Mouse (Mus musculus): ENCODE results near the gene Zmynd8. TPM values are rescaled to one million over a fixed set of nuclear protein-coding genes. Genes with fewer than 3 reads are reported as not detected.

The Zmynd8 gene
- polyA plus RNA-seq, 1 experiment = 17.9 TPM

DNA sequence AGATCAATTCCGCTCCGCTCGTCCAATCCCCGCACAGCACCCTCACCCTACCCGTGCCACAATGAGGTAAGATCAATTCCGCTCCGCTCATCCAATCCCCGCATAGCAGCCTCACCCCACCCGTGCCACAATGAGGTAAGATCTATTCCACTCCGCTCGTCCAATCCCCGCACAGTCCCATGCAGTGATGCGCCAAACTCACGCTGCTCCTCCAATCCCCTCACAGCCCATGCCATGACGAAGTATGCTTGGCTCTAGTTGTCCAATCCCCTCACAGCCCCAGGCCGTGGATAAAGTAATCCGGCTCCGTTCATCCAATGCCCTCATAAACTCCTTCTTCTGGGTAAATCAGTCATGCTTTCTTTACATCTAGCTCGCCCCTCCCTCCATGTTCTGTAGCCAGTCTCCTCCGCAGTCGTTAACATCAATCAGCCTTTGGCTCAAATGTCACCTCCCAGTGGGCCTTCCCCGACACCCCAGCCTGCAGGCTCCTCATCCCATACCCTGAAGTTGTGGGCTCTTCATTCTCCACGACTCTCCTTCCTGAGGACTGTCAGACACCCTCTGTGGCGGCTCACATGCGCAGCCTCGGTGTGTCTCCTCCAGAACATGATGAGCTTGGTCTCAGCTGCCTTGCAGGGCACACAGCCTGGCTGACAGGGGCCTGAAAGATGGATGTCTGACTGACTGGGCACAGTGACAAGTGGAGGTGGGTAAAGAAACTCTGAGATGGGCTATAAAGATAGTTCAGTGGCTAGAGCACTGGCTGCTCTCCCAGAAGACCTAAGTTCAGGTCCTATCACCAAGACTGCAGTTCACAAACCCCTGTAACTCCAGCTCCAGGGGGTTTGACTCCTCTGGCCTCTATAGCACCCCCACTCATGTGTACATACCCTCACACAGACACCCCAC lies 36.9 kb downstream of the Zmynd8 start:
- no peak overlapping the region for H3K4me3 ChIP-seq (ENCODE audit: insufficient read depth, low read depth, low read length)
- no peak overlapping the region for H3K27ac ChIP-seq (replicated peaks; ENCODE audit: low read depth, low read length)
- peaks cover 35% of the 10 kb centered on the region for H3K4me1 ChIP-seq (ENCODE audit: control insufficient read depth, insufficient read depth, insufficient read length, low read length)

- H3K4me1 ChIP-seq (ENCODE audit: control insufficient read depth, insufficient read depth, insufficient read length, low read length) = peaks cover 43% of the 10 kb centered on the region
- H3K4me3 ChIP-seq (ENCODE audit: insufficient read depth, low read depth, low read length) = no peak overlapping the region
- no peak overlapping the region for H3K27ac ChIP-seq (replicated peaks; ENCODE audit: low read depth, low read length)
Observed at GRCm38 (mm10) chr2:165860962-165861682, 37.7 kb downstream of the Zmynd8 start.

GRCm38 (mm10) chr2:165860447-165860846 lies 38.4 kb downstream of the Zmynd8 start:
- Histone ChIP-seq H3K4me3 (ENCODE audit: insufficient read depth, low read depth, low read length) (no peak overlapping the region), H3K4me1 (ENCODE audit: control insufficient read depth, insufficient read depth, insufficient read length, low read length) (peaks cover 46% of the 10 kb centered on the region), H3K27ac (replicated peaks; ENCODE audit: low read depth, low read length) (peak overlapping the region; percentile 69)

DNA sequence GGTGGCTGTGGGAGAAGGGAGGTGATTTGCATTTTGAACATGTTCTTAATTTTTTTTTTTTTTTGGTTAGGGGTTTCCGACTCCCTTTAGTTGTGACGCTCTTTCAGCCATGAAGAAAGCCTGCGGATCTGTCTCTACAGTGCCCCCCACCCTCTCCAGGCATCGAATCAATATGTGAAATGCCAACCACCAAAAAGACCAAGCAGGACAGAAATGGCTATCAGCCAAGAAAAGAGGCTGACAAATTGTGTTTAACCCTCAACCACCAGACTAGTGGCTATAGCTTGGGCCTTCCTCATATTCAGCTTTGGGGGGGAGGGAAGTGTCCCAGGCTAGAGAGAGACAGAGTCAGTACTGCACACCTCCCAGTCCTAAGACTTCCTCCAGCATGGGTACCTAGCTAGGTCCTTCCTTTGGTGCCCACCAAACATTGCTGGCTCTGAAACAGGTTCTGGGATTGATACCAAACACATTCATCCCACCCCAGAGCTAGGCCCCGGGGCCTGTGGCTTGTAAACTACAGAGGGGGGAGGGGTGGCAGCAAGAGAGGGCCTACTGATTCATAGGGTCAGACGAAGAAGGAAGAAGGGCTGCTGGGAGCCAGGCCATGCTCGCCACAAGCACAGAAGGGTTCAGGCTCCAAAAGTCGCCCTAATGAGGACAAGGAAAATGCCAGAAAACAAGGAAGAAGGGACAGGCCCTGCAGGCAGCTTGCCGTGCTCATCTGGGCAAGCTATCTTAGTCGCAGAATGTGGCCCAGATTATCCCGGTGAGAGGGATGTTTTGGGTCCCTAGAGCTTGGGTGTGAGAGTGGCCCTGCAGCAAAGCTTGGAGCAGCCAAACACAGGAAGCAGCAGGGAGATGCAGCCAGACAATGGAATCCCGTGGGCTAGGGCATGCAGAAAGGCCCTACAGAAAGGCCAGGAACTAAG lies 40.1 kb downstream of the Zmynd8 start:
- H3K27ac ChIP-seq (replicated peaks; ENCODE audit: low read depth, low read length) = peak overlapping the region; percentile 100
- H3K4me1 ChIP-seq (ENCODE audit: control insufficient read depth, insufficient read depth, insufficient read length, low read length) = peaks cover 49% of the 10 kb centered on the region

DNA sequence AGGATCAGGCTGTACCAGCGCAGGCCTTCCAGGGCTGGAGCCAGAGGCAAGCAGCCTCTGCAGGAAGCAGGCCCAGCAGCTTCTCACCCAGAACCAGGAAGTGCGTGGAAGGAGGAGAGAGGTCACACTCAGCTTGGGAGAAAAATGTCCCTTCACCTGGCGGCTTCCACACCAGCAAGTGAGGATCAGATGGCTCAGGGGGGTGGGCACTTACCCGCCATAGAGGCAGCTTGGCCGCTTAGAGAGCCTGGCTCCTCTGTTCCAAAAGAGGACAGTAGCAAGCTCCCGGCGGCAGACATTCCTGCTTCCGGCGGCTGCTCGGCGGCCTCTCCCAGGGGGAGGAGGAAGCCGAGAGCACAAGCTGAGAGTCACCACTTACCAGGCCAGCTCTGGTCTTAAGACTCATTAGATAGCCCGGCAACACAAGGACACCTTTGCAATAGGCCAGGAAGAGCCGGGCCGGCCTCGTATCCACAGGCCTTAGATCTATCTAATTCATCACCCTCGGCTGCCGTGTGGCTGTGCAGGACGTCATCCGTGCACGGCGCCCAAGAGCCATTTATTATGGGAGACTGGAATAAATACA lies 40.9 kb downstream of the Zmynd8 start:
- peak overlapping the region; percentile 62 for H3K4me3 ChIP-seq (ENCODE audit: insufficient read depth, low read depth, low read length)
- peak overlapping the region; percentile 100 for H3K27ac ChIP-seq (replicated peaks; ENCODE audit: low read depth, low read length)
- peaks cover 45% of the 10 kb centered on the region for H3K4me1 ChIP-seq (ENCODE audit: control insufficient read depth, insufficient read depth, insufficient read length, low read length)

More for the DNA sequence above, 40.1 kb downstream of the Zmynd8 start:
- H3K4me3 ChIP-seq (ENCODE audit: insufficient read depth, low read depth, low read length) = peak overlapping the region; percentile 62

- Histone ChIP-seq H3K4me3 (ENCODE audit: insufficient read depth, low read depth, low read length) (peak overlapping the region; percentile 62), H3K4me1 (ENCODE audit: control insufficient read depth, insufficient read depth, insufficient read length, low read length) (peaks cover 50% of the 10 kb centered on the region), H3K27ac (replicated peaks; ENCODE audit: low read depth, low read length) (peak overlapping the region; percentile 100)
Observed at GRCm38 (mm10) chr2:165857395-165857831, 41.4 kb downstream of the Zmynd8 start.

GRCm38 (mm10) chr2:165856611-165857200 lies 42.1 kb downstream of the Zmynd8 start:
- Histone ChIP-seq H3K4me1 (ENCODE audit: control insufficient read depth, insufficient read depth, insufficient read length, low read length) (peaks cover 57% of the 10 kb centered on the region), H3K27ac (replicated peaks; ENCODE audit: low read depth, low read length) (peak overlapping the region; percentile 100), H3K4me3 (ENCODE audit: insufficient read depth, low read depth, low read length) (peak overlapping the region; percentile 62; the same call in 1 of the 2 replicates)

- peak overlapping the region; percentile 100 for H3K27ac ChIP-seq (replicated peaks; ENCODE audit: low read depth, low read length)
- no peak overlapping the region for H3K4me3 ChIP-seq (ENCODE audit: insufficient read depth, low read depth, low read length)
- peaks cover 57% of the 10 kb centered on the region for H3K4me1 ChIP-seq (ENCODE audit: control insufficient read depth, insufficient read depth, insufficient read length, low read length)
Observed at GRCm38 (mm10) chr2:165855641-165856301, 43.0 kb downstream of the Zmynd8 start.

DNA sequence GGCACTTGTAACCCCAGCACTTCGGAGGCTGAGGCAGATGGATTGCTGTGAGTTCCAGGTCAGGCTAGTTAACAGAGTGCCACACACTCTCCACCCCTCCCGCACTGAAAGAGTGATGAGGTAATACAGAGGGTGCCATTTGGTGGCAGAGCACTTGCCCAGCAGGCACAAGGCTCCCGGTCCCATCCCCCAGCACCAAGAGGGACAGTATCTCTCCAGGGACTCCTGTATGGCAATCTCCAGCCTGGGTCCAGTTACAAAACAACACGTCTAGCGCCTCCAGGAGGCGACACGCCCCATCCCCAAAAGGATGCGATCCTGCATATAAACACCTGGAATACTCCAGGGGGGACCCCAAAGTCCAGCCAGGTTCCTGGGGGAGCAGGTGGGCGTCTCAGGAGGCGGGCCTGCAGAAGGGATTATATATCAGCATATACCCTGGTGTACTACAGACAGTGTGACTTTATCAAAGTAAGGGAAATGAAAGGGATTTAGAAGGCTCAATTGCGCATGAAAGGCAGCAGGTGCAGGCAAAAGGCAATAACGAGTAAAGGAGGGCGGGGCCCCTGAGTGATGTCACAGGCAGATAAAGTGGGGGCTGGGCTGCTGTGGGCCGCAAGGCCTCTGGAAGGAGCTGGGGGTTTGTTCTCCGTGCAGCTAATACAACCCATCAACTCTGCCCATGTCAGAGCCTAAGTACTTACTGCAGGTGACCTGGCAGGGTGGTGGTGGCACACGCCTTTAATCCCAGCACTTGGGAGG lies 44.4 kb downstream of the Zmynd8 start:
- Histone ChIP-seq H3K4me1 (ENCODE audit: control insufficient read depth, insufficient read depth, insufficient read length, low read length) (peaks cover 52% of the 10 kb centered on the region), H3K4me3 (ENCODE audit: insufficient read depth, low read depth, low read length) (no peak overlapping the region), H3K27ac (replicated peaks; ENCODE audit: low read depth, low read length) (peak overlapping the region; percentile 100)

DNA sequence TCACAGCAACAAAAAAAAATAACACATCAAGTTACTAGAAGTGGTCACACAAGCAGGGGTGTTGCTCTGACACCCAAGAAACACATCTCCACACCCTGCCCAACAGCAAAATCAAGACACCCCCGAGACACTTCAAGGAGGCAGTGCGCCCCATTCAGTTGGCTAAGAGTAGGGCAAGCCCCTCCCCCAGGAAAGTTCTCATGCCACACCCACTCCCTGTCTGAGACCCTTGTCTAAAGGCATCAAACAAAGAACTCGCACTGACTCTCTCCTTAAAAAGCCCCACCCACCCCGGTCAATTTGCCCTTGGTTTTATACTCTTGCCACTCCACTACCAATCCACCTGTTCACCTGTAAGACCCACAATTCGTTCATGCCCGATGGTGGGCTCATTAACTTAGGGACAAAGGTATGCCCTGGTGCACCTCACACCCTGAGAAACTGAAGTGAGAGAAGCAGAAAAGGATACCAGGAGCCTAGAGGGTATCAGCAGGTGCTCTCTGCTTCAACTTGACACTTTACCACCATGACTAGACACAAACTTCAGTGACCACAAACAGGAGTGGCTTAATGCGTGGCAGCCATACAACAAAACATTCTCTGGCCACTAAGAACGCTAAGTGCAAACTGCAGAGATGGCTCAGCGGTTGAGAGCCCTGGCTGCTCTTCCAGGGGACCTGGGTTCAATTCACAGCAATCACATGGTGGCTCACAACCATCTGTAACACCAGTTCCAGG lies 45.8 kb downstream of the Zmynd8 start:
- Histone ChIP-seq H3K4me1 (ENCODE audit: control insufficient read depth, insufficient read depth, insufficient read length, low read length) (peaks cover 40% of the 10 kb centered on the region), H3K27ac (replicated peaks; ENCODE audit: low read depth, low read length) (peak overlapping the region; percentile 45), H3K4me3 (ENCODE audit: insufficient read depth, low read depth, low read length) (no peak overlapping the region)

DNA sequence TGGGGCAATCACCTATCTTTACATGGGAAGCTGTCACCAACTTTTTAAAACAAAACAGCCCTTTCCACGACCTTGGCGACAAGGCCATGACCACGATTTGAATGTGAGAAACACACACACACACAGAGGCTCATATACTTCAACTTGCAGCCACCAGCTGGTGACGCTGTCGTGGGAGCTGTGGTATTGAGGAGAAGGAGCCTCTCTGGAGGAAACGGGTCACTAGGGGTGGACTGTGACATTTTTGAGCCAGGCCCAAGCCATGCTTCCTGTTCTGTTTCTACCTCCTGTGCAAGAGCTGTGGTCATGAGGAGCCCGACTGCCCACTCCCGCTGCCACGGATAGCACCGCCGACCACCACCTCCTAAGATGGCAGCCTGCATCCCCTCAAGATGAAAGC lies 46.4 kb downstream of the Zmynd8 start:
- peak overlapping the region; percentile 65 for H3K27ac ChIP-seq (replicated peaks; ENCODE audit: low read depth, low read length)
- peaks cover 40% of the 10 kb centered on the region for H3K4me1 ChIP-seq (ENCODE audit: control insufficient read depth, insufficient read depth, insufficient read length, low read length)
- no peak overlapping the region for H3K4me3 ChIP-seq (ENCODE audit: insufficient read depth, low read depth, low read length)

- H3K4me3 ChIP-seq (ENCODE audit: insufficient read depth, low read depth, low read length) = no peak overlapping the region
- H3K27ac ChIP-seq (replicated peaks; ENCODE audit: low read depth, low read length) = peak overlapping the region; percentile 65
- peaks cover 36% of the 10 kb centered on the region for H3K4me1 ChIP-seq (ENCODE audit: control insufficient read depth, insufficient read depth, insufficient read length, low read length)
Observed at GRCm38 (mm10) chr2:165851811-165852415, 46.9 kb downstream of the Zmynd8 start.

Measured in brown adipose tissue, adult 24 weeks (tissue).